Mouse (Mus musculus) heart, postnatal 0 days (tissue): ENCODE measurements around the gene Smim15. TPM values are rescaled to one million over a fixed set of nuclear protein-coding genes. Genes with fewer than 3 reads are reported as not detected.
A peak's percentile ranks its signal among the peaks of the same experiment; 100 is the strongest.

Experiments
- ATAC-seq: fragments of 200-750 bp; cut with Nextera tagmentation; 2 replicates; pipeline ENCODE4 v1.8.0; 2017; ENCODE audit warnings: low read depth, moderate number of reproducible peaks, moderate library complexity; ENCODE audit not compliant: insufficient read depth
- DNase-seq: peaks from one replicate; pipeline ENCODE4 v3.0.0-alpha.2; 2016; ENCODE audit warnings: low spot score
- H3K27ac ChIP-seq: fragments of 300-500 bp; sonication (generic); 2 replicates; pipeline ENCODE4 v1.5.1; 2014; ENCODE audit warnings: low read depth, mild to moderate bottlenecking
- H3K27me3 ChIP-seq: fragments of 300-500 bp; sonication (generic); 2 replicates; pipeline ENCODE4 v1.6.1; 2014; ENCODE audit warnings: low read length, mixed read lengths; ENCODE audit not compliant: control insufficient read depth, insufficient read depth
- H3K36me3 ChIP-seq: fragments of 300-500 bp; sonication (generic); replicated peaks from 2 replicates; pipeline ENCODE4 v1.6.1; 2014; ENCODE audit warnings: low read length, mixed read lengths; ENCODE audit not compliant: control insufficient read depth, insufficient read depth
- H3K4me1 ChIP-seq: fragments of 300-500 bp; sonication (generic); 2 replicates; pipeline ENCODE4 v1.6.1; 2014; ENCODE audit warnings: antibody characterized with exemption; ENCODE audit not compliant: control insufficient read depth, insufficient read depth
- H3K4me2 ChIP-seq: fragments of 300-500 bp; sonication (generic); 2 replicates; pipeline ENCODE4 v1.6.1; 2014; ENCODE audit warnings: low read depth, mild to moderate bottlenecking, low read length, moderate library complexity
- H3K4me3 ChIP-seq: fragments of 300-500 bp; sonication (generic); 2 replicates; pipeline ENCODE4 v1.5.1; 2014; ENCODE audit warnings: low read depth, low read length
- H3K9ac ChIP-seq: fragments of 300-500 bp; sonication (generic); replicated peaks from 2 replicates; pipeline ENCODE4 v1.6.1; 2014; ENCODE audit warnings: low read depth, low read length, mixed read lengths
- H3K9me3 ChIP-seq: fragments of 300-500 bp; sonication (generic); replicated peaks from 2 replicates; pipeline ENCODE4 v1.6.1; 2016; ENCODE audit warnings: low read length; ENCODE audit not compliant: control insufficient read depth
- CTCF ChIP-seq: IDR thresholded peaks from 2 replicates; pipeline ENCODE4 v1.5.1; 2016; ENCODE audit warnings: antibody characterized with exemption, control low read depth, low read depth
- EP300 ChIP-seq: IDR thresholded peaks from 2 replicates; pipeline ENCODE4 v1.6.1; 2016; ENCODE audit warnings: antibody characterized with exemption, low read depth
- WGBS: fragments of 180-500 bp; shearing (Covaris S2); extraction: QIAGEN DNeasy Blood & Tissue Kit; methylation state at CpG from one replicate; pipeline ENCODE4 v1.1.7; 2014; 5-methylcytosine and 5-hydroxymethylcytosine counted together
- polyA plus RNA-seq: library from polyadenylated mRNA; unstranded; fragments of >200 nt; fragmentation: Nextera tagmentation; extraction: Ambion mirVana; gene quantifications from 2 replicates; pipeline ENCODE4 v1.2.1, GENCODE M21; 2015
- total RNA-seq: library from RNA; depleted of rRNA; stranded (reverse); fragments of >200 nt; gene quantifications from 2 replicates; pipeline ENCODE4 v1.2.3, GENCODE M21; 2014; ENCODE audit warnings: low replicate concordance

Smim15 gene
- total and polyA plus RNA-seq, 2 experiments from 2014 or later, result 23.0 to 50.7 TPM

DNA sequence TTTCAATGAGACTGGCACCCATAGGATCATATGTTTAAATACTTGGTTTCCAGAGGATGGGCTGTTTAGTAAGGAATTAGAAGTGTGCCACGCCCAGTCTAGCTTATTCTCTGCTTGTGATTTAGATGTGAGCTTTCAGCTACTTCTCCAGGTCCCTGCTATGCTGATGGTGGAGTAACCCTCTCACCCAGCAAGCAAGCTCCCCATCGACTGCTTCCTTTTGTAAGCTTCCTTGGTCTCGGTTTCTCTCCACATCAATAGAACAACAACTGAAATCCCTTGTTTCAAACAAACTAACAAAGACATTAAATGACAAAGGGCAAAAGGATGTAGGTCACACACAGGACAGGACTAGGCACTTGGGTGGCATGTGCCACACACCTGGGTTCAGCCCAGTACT lies 3.8 kb upstream of the Smim15 start:
- no peak overlapping the region for H3K4me3 ChIP-seq
- H3K9me3 ChIP-seq, result no peaks in the 10 kb centered on the region
- ATAC-seq (no peak), DNase-seq (no peak)
- WGBS, result 78% methylated on average over 3 of the region's 3 CpGs
- no peaks in the 10 kb centered on the region for H3K36me3 ChIP-seq
- no peaks in the 10 kb centered on the region for H3K27me3 ChIP-seq
- no peak overlapping the region for H3K4me2 ChIP-seq
- TF ChIP-seq EP300 (no peak), CTCF (no peak)
- no peak overlapping the region for H3K9ac ChIP-seq
- H3K4me1 ChIP-seq, result peaks cover 8% of the 10 kb centered on the region; the same call in 1 of the 2 replicates
- no peak overlapping the region for H3K27ac ChIP-seq

DNA sequence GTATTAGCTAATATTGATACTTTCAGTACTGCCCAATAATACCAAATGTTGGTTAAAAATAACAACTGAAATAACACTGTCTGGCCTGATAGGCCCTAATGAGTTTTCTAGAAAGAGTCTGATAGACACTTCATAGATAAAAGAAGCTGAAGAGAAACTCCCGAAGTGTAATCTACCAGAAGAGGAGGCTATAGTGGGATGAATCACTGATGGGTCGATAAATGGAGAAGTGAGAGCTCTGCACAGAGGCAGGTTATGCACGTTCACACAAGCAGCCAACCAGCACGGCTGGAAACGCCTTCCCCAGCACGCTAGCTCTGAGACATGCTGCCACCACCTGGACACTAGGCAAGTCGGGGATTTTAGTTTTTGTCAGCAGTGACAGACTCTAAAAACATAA lies 2.9 kb upstream of the Smim15 start:
- WGBS, result 1% methylated on average over 7 of the region's 7 CpGs
- ATAC-seq, result no peak

DNA sequence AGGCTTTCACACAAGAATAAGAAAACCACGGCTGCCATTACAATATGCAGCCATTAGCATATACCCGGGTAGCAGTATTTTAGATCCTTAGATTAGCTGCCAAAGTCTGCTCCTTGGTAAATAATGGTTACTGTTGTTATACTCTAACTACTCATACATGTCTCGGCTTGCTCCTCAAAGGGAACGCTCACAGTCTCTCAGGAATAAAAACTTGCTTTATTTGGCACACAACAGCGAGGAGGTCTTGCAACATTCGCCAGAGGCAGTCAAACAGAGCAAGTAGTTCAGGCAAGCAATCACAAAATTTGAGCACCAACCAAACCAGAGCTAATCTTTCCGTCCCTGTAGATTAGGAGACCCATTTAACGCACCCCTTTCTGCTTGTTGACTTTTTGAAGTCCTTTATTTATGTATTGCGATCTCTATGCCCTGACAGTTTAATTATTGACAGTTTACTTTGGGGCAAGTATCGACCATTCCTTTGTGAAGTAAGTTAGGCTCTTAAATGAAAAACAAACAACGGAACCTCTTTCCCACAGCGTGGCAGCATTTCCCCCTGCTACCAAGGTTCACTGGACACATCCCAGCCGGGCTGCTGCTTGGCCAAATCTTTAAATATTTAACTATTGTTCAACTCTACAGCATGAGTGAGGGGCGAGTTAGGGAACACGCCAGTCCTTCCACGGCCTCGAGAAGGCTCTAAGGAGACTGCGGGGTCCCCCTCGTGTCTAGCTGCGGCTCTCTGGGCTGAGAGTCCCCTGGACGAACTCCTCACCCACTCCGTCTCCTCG lies 620 bp upstream of the Smim15 start:
- Histone ChIP-seq H3K9ac (peak overlapping the region; percentile 88), H3K27ac (peak overlapping the region; percentile 93), H3K9me3 (no peaks in the 10 kb centered on the region), H3K36me3 (peaks cover 13% of the 10 kb centered on the region), H3K4me3 (peak overlapping the region; percentile 90), H3K4me1 (peaks cover 8% of the 10 kb centered on the region; the same call in 1 of the 2 replicates), H3K4me2 (peak overlapping the region; percentile 99), H3K27me3 (no peaks in the 10 kb centered on the region)
- WGBS, result 4% methylated on average over 23 of the region's 23 CpGs
- DNase-seq (peak; percentile 55), ATAC-seq (peak; percentile 14; the same call in 1 of the 2 replicates)
- TF ChIP-seq EP300, result no peak
- TF ChIP-seq CTCF, result peak; percentile 14; the same call in 1 of the 2 replicates

More for the DNA sequence above, 2.9 kb upstream of the Smim15 start:
- Histone ChIP-seq H3K36me3 (no peaks in the 10 kb centered on the region), H3K9me3 (no peaks in the 10 kb centered on the region), H3K27ac (no peak overlapping the region), H3K4me2 (no peak overlapping the region), H3K9ac (no peak overlapping the region), H3K4me1 (peaks cover 8% of the 10 kb centered on the region; the same call in 1 of the 2 replicates), H3K27me3 (no peaks in the 10 kb centered on the region), H3K4me3 (no peak overlapping the region)
- DNase-seq, result peak; percentile 78
- no peak for TF ChIP-seq EP300
- TF ChIP-seq CTCF, result peak; percentile 69

DNA sequence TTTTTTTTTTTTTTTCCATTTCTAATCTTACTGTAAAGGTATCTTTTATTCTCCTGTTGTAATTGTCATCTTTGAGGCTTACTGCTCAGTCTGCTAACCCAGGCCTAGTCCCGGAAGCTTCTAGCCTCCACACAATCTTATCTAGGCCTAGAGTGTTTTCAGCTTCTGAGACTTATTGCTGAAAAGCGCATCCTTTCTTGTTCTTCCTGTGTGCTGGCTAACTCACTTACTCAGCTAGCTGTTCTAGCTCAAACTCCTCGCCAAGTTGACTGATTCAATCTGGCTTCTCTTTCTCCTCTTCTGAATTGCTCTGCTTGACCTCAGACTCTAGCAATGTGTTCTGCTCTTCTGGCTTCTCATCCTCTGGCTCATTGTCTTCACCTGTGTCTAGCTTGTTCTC lies 1.4 kb downstream of the Smim15 start:
- H3K9ac ChIP-seq, result no peak overlapping the region
- no peak overlapping the region for H3K4me2 ChIP-seq
- H3K27me3 ChIP-seq, result no peaks in the 10 kb centered on the region
- no peak overlapping the region for H3K4me3 ChIP-seq
- H3K27ac ChIP-seq, result no peak overlapping the region
- no peak for DNase-seq
- H3K4me1 ChIP-seq, result peaks cover 8% of the 10 kb centered on the region; the same call in 1 of the 2 replicates
- TF ChIP-seq CTCF, result no peak
- no peak for TF ChIP-seq EP300
- 47% methylated on average over 3 of the region's 3 CpGs for WGBS
- no peaks in the 10 kb centered on the region for H3K9me3 ChIP-seq
- no peak for ATAC-seq
- H3K36me3 ChIP-seq, result peaks cover 15% of the 10 kb centered on the region

DNA sequence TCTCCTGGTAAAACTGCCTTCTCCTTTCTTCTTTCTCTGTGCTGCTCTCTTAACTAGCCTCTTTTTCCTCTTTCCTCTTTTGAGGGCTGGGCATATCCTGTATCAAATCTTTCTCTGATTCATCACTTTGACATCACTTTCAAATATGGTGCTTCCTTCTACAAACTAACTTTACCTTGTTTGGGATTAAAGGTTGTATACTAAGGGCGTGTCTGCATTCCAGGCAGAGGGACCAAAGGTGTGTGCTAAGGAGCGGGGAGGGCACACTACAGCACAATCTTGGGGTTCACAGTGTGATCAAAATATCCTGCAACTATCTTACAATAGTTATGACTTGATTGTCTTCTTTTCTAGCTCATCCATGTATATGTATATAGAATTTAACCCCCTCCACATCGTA lies 1.8 kb downstream of the Smim15 start:
- peaks cover 8% of the 10 kb centered on the region; the same call in 1 of the 2 replicates for H3K4me1 ChIP-seq
- no peak overlapping the region for H3K4me2 ChIP-seq
- H3K9ac ChIP-seq, result no peak overlapping the region
- WGBS, result 93% methylated on average over 3 of the region's 3 CpGs
- no peaks in the 10 kb centered on the region for H3K27me3 ChIP-seq
- H3K27ac ChIP-seq, result no peak overlapping the region
- H3K36me3 ChIP-seq, result peaks cover 15% of the 10 kb centered on the region
- DNase-seq, result no peak
- no peak overlapping the region for H3K4me3 ChIP-seq
- TF ChIP-seq CTCF, result no peak
- TF ChIP-seq EP300, result no peak
- no peaks in the 10 kb centered on the region for H3K9me3 ChIP-seq
- no peak for ATAC-seq
